Mouse (Mus musculus) cerebellum, postnatal 4 days (tissue): Measurements from ENCODE around the gene Rnf111.
A peak's percentile ranks its signal among the peaks of the same experiment; 100 is the strongest.
"Not testable (repeated sequence)": the region's sequence is repeated elsewhere in the genome, so short reads cannot be mapped to it uniquely, and the experiment has no call there.

Source experiments
- DNase-seq, 2 experiments: peaks; one replicate each; pipeline ENCODE4 v3.0.0; 2022; ENCODE audit warnings: low spot score in 2 of 2, mixed read lengths in 1 of 2

The Rnf111 gene

GRCm38 (mm10) chr9:70496990-70497389 is 6.5 kb downstream of the Rnf111 start:
- no peak for DNase-seq

GRCm38 (mm10) chr9:70493038-70493437 is 10.5 kb downstream of the Rnf111 start:
- DNase-seq: no peak

- no peak for DNase-seq
Observed at GRCm38 (mm10) chr9:70491176-70491575, 12.3 kb downstream of the Rnf111 start.

DNA sequence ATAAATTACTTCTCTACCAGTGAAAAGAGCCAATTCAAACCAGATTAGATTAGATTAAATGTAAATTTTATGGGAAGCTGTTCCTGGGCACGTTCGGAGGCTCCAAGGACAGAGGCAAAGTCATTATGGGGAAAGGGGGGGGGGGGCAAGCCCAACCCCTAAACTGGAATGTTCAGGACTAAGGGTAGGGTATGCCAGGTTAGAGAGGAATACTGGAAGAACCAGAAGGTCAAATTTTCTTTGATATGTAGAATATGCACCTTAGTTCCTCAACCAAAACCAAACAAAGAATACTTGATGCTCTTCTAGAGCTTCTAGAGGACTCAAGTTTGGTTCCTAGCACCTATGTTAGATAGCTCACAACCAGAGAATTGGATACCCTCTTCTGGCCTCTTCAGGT is 16.1 kb downstream of the Rnf111 start:
- no peak for DNase-seq

- DNase-seq: no peak
Observed at GRCm38 (mm10) chr9:70485840-70486239, 17.7 kb downstream of the Rnf111 start.

DNA sequence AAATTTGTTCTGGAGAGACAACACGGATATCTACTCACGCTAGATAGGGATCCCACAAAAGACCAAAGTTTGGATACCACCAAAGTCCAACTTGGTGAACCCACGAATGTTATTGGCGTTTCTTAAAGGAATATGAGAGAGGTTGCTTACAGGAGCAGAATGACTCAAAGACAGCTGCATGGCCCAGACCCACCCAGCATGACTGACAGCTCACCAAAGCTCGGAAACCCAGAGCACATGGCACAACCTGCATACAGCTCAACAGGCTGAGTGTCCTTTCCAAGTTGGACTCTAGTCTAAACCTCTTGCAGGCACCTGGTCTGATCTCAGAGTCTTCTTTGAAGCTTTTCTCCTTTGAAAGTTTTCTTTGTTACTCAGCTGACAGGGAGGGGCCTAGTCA is 20.0 kb downstream of the Rnf111 start:
- no peak for DNase-seq

- DNase-seq: no peak
Observed at GRCm38 (mm10) chr9:70481872-70482271, 21.7 kb downstream of the Rnf111 start.

DNA sequence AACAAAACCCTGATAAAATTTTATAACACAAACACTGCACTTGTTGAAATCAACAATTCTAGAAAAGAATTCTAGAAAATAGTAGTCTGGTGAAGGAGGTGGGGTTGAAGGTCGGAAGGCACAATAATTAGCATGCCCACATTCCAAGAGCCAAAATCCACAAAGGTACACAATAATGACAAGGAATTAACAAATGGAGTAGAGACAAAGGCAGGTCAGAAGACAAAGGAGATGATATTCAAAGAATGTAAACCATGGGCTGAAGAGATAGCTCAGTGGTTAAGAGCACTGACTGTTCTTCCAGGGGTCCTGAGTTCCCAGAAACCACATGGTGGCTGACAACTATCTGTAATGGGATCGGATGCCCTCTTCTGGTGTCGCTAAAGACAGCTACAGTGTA is 26.3 kb downstream of the Rnf111 start:
- DNase-seq: no peak

- DNase-seq: no peak
Observed at GRCm38 (mm10) chr9:70475777-70476270, 27.7 kb downstream of the Rnf111 start.

DNA sequence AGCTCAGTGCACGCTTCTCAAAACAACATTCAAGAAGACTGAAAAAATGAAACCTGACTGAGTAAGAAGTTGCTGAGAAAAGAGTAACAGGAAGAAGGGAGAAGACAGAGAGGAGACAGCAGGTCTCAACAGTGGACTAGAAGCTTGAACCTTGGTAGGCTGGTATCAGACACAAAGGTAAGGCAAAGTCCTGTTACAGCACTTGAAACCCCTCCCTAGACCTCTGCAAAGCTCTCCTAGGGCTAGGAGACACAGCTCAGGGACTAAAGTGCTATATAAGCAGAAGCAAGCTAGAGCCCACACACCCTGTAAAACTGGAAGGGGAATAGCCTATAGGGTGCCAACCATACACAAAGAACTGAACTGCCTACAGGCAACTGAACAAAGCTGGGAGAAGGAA is 30.1 kb downstream of the Rnf111 start:
- no peak for DNase-seq

DNA sequence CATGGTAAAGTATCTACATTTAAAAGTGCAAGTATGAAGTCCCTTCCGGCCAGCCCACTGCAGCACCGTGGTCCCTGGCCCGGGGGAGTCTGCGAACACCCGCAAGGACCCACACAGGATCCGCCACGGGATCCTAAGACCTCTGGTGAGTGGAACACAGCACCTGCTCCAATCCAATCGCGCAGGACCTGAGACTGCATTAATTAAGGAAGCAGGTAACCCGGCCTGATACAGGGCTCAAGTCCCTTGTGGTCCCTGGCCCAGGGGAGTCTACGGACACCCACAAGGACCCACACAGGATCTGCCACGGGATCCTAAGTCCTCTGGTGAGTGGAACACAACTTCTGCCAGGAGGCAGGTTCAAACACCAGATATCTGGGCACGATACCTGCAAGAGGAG is 40.4 kb downstream of the Rnf111 start:
- DNase-seq: not testable (repeated sequence)

DNA sequence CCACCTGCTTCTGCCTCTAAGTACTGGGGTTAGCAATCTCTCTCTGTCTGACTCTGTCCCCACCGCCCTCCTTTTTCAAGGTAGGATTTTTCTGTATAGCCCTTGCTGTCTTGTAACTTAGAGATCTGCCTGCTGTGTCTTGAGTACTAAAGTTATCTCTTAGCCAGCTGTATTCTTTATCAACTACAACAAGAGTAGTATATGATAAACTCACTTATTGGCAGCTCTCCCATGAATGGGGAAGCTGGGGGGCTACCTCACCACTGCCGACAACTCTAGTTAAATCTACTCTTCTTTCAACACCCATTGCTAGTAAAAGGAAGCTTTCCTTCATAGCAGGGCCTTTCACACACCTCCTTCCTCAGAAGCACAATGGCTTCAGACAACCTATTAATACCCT is 51.2 kb downstream of the Rnf111 start:
- no peak for DNase-seq

DNA sequence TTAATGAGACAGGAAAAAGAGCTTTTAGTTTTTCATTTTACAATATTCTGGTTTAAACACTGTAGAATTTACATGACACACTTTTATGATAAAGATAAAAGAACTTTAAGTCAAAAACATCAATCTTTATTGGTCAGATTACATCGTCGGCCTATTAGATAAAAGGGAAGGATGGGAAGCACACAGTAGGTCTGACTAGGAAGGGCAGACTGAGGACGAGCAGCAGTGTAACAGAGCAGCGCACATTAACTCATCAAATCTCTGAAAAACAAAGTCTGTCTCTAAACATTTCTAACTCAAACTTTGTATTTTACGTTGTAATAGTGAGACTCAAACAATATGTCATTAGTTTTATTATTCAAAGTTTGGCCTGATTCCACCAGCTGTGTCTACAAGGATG is 54.5 kb downstream of the Rnf111 start:
- no peak for DNase-seq

- DNase-seq: no peak
Observed at GRCm38 (mm10) chr9:70439959-70440358, 63.6 kb downstream of the Rnf111 start.

DNA sequence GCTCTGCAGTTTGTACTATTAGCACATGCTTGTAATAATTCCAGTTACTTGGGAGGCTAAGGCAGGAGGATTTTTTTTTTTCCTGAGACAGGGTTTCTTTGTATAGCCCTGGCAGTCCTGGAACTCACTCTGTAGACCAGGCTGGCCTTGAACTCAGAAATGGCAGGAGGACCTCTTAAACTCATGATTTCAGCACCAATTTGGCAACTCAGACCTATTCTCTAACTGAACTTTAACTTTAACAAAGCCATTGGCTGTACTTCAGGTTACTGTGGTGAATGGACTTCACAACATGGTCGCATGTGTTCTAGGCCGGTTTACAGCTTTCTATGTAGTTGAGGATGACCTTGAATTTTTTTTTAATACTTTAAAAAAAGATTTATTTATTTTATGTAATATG is 80.9 kb downstream of the Rnf111 start:
- DNase-seq: no peak

- peak; percentile 67 to 84 for DNase-seq
Observed at GRCm38 (mm10) chr9:70421257-70422056, 82.1 kb downstream of the Rnf111 start, which contains the start of gene Ccnb2. Gene Ccnb2, minus strand, starts transcription at chr9:70421547.

DNA sequence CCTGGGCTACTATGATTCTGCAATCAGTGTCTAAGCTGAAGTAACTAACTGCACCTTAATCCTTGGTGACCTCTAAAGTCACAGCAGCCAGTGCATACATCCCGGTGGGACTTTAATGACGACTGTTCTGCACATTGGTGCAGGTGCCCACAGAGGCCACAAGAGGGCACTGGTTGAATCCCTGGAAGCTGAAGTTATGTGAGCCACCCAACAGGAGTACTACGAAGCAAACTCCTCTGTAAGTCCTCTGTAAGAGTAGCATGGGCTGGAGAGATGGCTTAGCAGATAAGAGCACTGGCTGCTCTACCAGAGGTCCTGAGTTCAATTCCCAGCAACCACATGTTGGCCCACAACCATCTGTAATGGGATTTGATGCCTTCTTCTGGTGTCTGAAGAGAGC is 87.1 kb downstream of the Rnf111 start:
- DNase-seq: no peak

GRCm38 (mm10) chr9:70413038-70413437 is 90.5 kb downstream of the Rnf111 start:
- DNase-seq: no peak

GRCm38 (mm10) chr9:70410668-70411067 is 92.9 kb downstream of the Rnf111 start:
- DNase-seq: no peak

DNA sequence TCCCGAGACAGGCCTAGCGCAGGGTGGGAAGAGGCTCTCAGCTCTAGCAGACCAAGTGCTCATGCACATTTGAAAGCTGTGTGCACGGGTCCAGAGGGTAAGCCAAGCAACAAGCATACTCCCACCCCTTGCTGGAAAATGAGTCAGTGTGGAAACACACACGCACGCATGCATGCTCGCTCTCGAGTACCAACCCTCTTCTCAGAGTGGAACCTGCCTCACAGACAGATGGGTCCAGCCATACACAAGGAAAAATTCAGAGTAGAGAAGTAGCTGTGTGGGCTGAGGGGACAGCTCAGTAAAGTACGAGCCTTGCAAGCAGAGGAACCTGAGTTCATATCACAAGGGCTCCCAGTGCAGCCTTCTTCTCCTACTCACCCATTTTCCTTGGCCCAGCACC is 93.8 kb downstream of the Rnf111 start:
- no peak for DNase-seq

- no peak for DNase-seq
Observed at GRCm38 (mm10) chr9:70408791-70409190, 94.7 kb downstream of the Rnf111 start.

DNA sequence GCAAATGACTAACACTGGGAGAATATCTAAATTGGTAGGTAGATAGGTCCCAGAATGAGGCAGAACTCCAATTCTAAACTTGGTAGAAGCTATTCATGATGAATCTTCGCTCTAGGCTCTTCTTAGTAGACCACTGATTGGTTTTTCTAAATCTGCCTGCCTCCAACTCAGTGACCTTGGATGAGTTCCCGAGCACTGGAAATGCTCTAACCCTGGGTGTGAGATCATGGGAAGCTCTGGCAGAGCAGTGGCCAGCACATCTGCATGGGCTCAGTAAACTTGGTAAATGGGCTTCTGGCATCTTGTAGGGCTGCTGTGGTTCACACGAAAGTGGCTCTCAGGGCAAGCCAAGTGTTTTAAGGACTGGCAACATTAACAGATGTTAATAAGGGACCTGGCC is 96.9 kb downstream of the Rnf111 start:
- DNase-seq: no peak

GRCm38 (mm10) chr9:70401937-70402539 is 101.5 kb downstream of the Rnf111 start:
- no peak for DNase-seq
